Mouse (Mus musculus) MEL (cell line): ENCODE measurements at regions not wholly inside any gene's neighbourhood (a gene's known extent, or its start where the extent isn't known, plus 50 kb on each side); places are given as distances from the start of the nearest gene placed in this dataset.

Experiments
- DNase-seq: peaks from one replicate; pipeline ENCODE4 v3.0.0; 2011; ENCODE audit warnings: low read depth, low spot score
- H3K27ac ChIP-seq: 2 replicates; pipeline ENCODE4 v1.5.1; 2012; ENCODE audit warnings: low read depth, mild to moderate bottlenecking, control low read depth, low read length, moderate library complexity; ENCODE audit not compliant: control insufficient read depth
- H3K27me3 ChIP-seq, 2 experiments: fragments of 150-350 bp in 1 of 2; sonication (generic) in 1 of 2; 2 replicates each; pipeline ENCODE4 v1.6.1; 2012; ENCODE audit warnings: low read length in 2 of 2, mild to moderate bottlenecking in 2 of 2, improper control_type of control experiment in 1 of 2, moderate library complexity in 1 of 2; ENCODE audit not compliant: insufficient read depth in 2 of 2, control insufficient read depth in 1 of 2
- H3K36me3 ChIP-seq, 2 experiments: 2 replicates each; pipeline ENCODE4 v1.6.1; 2012 to 2014; ENCODE audit warnings: low read length in 2 of 2, improper control_type of control experiment in 1 of 2, inconsistent platforms in 1 of 2, mild to moderate bottlenecking in 1 of 2; ENCODE audit not compliant: insufficient read depth in 2 of 2, control insufficient read depth in 1 of 2
- H3K4me1 ChIP-seq, 2 experiments: fragments of 150-350 bp in 1 of 2; sonication (generic) in 1 of 2; 2 replicates each; pipeline ENCODE4 v1.6.1; 2012; ENCODE audit warnings: low read length in 2 of 2, improper control_type of control experiment in 1 of 2, mild to moderate bottlenecking in 1 of 2; ENCODE audit not compliant: insufficient read depth in 2 of 2, control insufficient read depth in 1 of 2
- H3K4me3 ChIP-seq, 2 experiments: fragments of 150-350 bp in 1 of 2; sonication (generic) in 1 of 2; 2 replicates each; pipeline ENCODE4 v1.5.1; 2012; ENCODE audit warnings: low read depth in 2 of 2, low read length in 2 of 2, mild to moderate bottlenecking in 2 of 2, moderate library complexity in 2 of 2, control low read depth in 1 of 2, improper control_type of control experiment in 1 of 2; ENCODE audit not compliant: control insufficient read depth in 1 of 2, insufficient read depth in 1 of 2
- H3K79me2 ChIP-seq: 2 replicates; pipeline ENCODE4 v1.6.1; 2012; ENCODE audit warnings: mild to moderate bottlenecking, low read length, moderate library complexity; ENCODE audit not compliant: control insufficient read depth, poor library complexity, insufficient read depth
- H3K9ac ChIP-seq: 2 replicates; pipeline ENCODE4 v1.6.1; 2012; ENCODE audit warnings: low read depth, mild to moderate bottlenecking, control low read depth, low read length, moderate library complexity; ENCODE audit not compliant: control insufficient read depth, poor library complexity, severe bottlenecking
- H3K9me3 ChIP-seq: fragments of 150-350 bp; sonication (generic); replicated peaks from 2 replicates; pipeline ENCODE4 v1.6.1; 2012; ENCODE audit warnings: mild to moderate bottlenecking, low read length, improper control_type of control experiment, moderate library complexity; ENCODE audit not compliant: insufficient read depth
- BHLHE40 ChIP-seq: IDR thresholded peaks from 2 replicates; pipeline ENCODE4 v1.6.1; 2012; ENCODE audit warnings: low read depth, mild to moderate bottlenecking, inconsistent platforms, low read length, improper control_type of control experiment, borderline replicate concordance
- CHD2 ChIP-seq: IDR thresholded peaks from 2 replicates; pipeline ENCODE4 v1.6.1; 2011; ENCODE audit warnings: low read length, improper control_type of control experiment
- CTCF ChIP-seq, 3 experiments: IDR thresholded peaks in 2 of 3; conservative IDR thresholded peaks in 1 of 3; 2 replicates each; pipeline ENCODE4 v1.5.1; 2011 to 2012; ENCODE audit warnings: low read length in 3 of 3, low read depth in 2 of 3, mild to moderate bottlenecking in 2 of 3, improper control_type of control experiment in 1 of 3, inconsistent platforms in 1 of 3, mixed read lengths in 1 of 3, moderate library complexity in 1 of 3; ENCODE audit not compliant: control insufficient read depth in 1 of 3, insufficient read depth in 1 of 3, poor library complexity in 1 of 3, severe bottlenecking in 1 of 3
- EP300 ChIP-seq, 2 experiments: IDR thresholded peaks; 2 replicates each; pipeline ENCODE4 v1.6.1; 2011; ENCODE audit warnings: improper control_type of control experiment in 2 of 2, low read length in 2 of 2, low read depth in 1 of 2, mild to moderate bottlenecking in 1 of 2
- GABPA ChIP-seq: IDR thresholded peaks from 2 replicates; pipeline ENCODE4 v1.6.1; 2012; ENCODE audit warnings: low read depth, mild to moderate bottlenecking, inconsistent platforms, low read length, improper control_type of control experiment, moderate library complexity
- GATA1 ChIP-seq: IDR thresholded peaks from 2 replicates; pipeline ENCODE4 v1.6.1; 2011; ENCODE audit warnings: low read depth, low read length, improper control_type of control experiment
- HCFC1 ChIP-seq: IDR thresholded peaks from 2 replicates; pipeline ENCODE4 v1.6.1; 2012; ENCODE audit warnings: low read depth, mild to moderate bottlenecking, inconsistent platforms, low read length, improper control_type of control experiment, moderate library complexity
- KAT2A ChIP-seq: conservative IDR thresholded peaks from 2 replicates; pipeline ENCODE4 v1.6.1; 2012; ENCODE audit warnings: low read depth, low read length, improper control_type of control experiment, inconsistent platforms
- MAX ChIP-seq: IDR thresholded peaks from 2 replicates; pipeline ENCODE4 v1.6.1; 2011; ENCODE audit warnings: low read length, improper control_type of control experiment
- MYB ChIP-seq: IDR thresholded peaks from 2 replicates; pipeline ENCODE4 v1.6.1; 2011; ENCODE audit warnings: mild to moderate bottlenecking, low read depth, low read length, improper control_type of control experiment
- NELFE ChIP-seq: IDR thresholded peaks from 2 replicates; pipeline ENCODE4 v1.6.1; 2011; ENCODE audit warnings: low read depth, low read length, improper control_type of control experiment
- NRF1 ChIP-seq: IDR thresholded peaks from 2 replicates; pipeline ENCODE4 v1.6.1; 2014; ENCODE audit warnings: low read depth, mild to moderate bottlenecking, inconsistent platforms, low read length, improper control_type of control experiment, moderate library complexity; ENCODE audit not compliant: poor library complexity, insufficient read depth, severe bottlenecking
- POLR2AphosphoS5 ChIP-seq: IDR thresholded peaks from 2 replicates; pipeline ENCODE4 v1.6.1; 2012; ENCODE audit warnings: low read depth, borderline replicate concordance, mild to moderate bottlenecking, inconsistent platforms, low read length, moderate library complexity, mixed read lengths
- RAD21 ChIP-seq: IDR thresholded peaks from 2 replicates; pipeline ENCODE4 v1.6.1; 2011; ENCODE audit warnings: mild to moderate bottlenecking, low read depth, low read length, improper control_type of control experiment
- RCOR1 ChIP-seq: IDR thresholded peaks from 2 replicates; pipeline ENCODE4 v1.6.1; 2012; ENCODE audit warnings: low read depth, mild to moderate bottlenecking, inconsistent platforms, low read length, improper control_type of control experiment
- SIN3A ChIP-seq: IDR thresholded peaks from 2 replicates; pipeline ENCODE4 v1.6.1; 2012; ENCODE audit warnings: low read length, improper control_type of control experiment, inconsistent platforms
- USF1 ChIP-seq: IDR thresholded peaks from 2 replicates; pipeline ENCODE4 v1.6.1; 2014; ENCODE audit warnings: low read depth, mild to moderate bottlenecking, inconsistent platforms, low read length, improper control_type of control experiment, moderate library complexity
- ZC3H11A ChIP-seq: IDR thresholded peaks from 2 replicates; pipeline ENCODE4 v1.6.1; 2012; ENCODE audit warnings: low read depth, mild to moderate bottlenecking, inconsistent platforms, low read length, improper control_type of control experiment
- ZKSCAN1 ChIP-seq: IDR thresholded peaks from 2 replicates; pipeline ENCODE4 v1.6.1; 2012; ENCODE audit warnings: low read depth, mild to moderate bottlenecking, inconsistent platforms, low read length, improper control_type of control experiment, moderate library complexity
- ZNF384 ChIP-seq: IDR thresholded peaks from 2 replicates; pipeline ENCODE4 v1.6.1; 2012; ENCODE audit warnings: low read depth, mild to moderate bottlenecking, inconsistent platforms, low read length, improper control_type of control experiment

- Histone ChIP-seq H3K79me2 (no peaks in the 10 kb centered on the region), H3K9ac (no peak overlapping the region)
Measured at GRCm38 (mm10) chr4:54100282-54100681, 274.4 kb downstream of the Tmem38b start.

GRCm38 (mm10) chr4:54106976-54107375, 281.1 kb downstream of the Tmem38b start:
- no peaks in the 10 kb centered on the region for H3K79me2 ChIP-seq
- DNase-seq, result no peak
- H3K4me1 ChIP-seq, result no peaks in the 10 kb centered on the region
- H3K9ac ChIP-seq, result no peak overlapping the region
- H3K27me3 ChIP-seq, result no peaks in the 10 kb centered on the region
- H3K27ac ChIP-seq, result no peak overlapping the region
- no peaks in the 10 kb centered on the region for H3K9me3 ChIP-seq
- TF ChIP-seq ZC3H11A, result no peak
- no peak for TF ChIP-seq NELFE
- no peak for TF ChIP-seq ZNF384
- TF ChIP-seq EP300 (IDR thresholded peaks at IDR 0.05; ENCODE audit: low read depth in 1 of 2, low read length in 2 of 2), result no peak
- no peak for TF ChIP-seq USF1
- TF ChIP-seq GATA1, result no peak
- TF ChIP-seq ZKSCAN1, result no peak
- TF ChIP-seq POLR2AphosphoS5, result no peak
- TF ChIP-seq SIN3A, result no peak
- no peak for TF ChIP-seq KAT2A
- no peaks in the 10 kb centered on the region for H3K36me3 ChIP-seq
- no peak overlapping the region for H3K4me3 ChIP-seq

More at GRCm38 (mm10) chr4:54100282-54100681, 274.4 kb downstream of the Tmem38b start:
- no peak for DNase-seq
- no peaks in the 10 kb centered on the region for H3K4me1 ChIP-seq
- H3K4me3 ChIP-seq, result no peak overlapping the region
- H3K27me3 ChIP-seq, result no peaks in the 10 kb centered on the region
- no peaks in the 10 kb centered on the region for H3K9me3 ChIP-seq
- H3K27ac ChIP-seq, result no peak overlapping the region
- TF ChIP-seq USF1 (no peak), POLR2AphosphoS5 (no peak), RCOR1 (no peak)
- TF ChIP-seq, all 39 proteins: peak for 0
- H3K36me3 ChIP-seq, result no peaks in the 10 kb centered on the region

- no peaks in the 10 kb centered on the region for H3K36me3 ChIP-seq
- DNase-seq, result no peak
- TF ChIP-seq KAT2A, result no peak
- no peak for TF ChIP-seq MAX
- no peak for TF ChIP-seq CHD2
- no peak for TF ChIP-seq POLR2AphosphoS5
- TF ChIP-seq NRF1, result no peak
- no peak for TF ChIP-seq BHLHE40
- no peak for TF ChIP-seq GABPA
- no peak for TF ChIP-seq GATA1
- TF ChIP-seq ZNF384, result no peak
- no peak for TF ChIP-seq MYB
- TF ChIP-seq SIN3A, result no peak
- TF ChIP-seq USF1, result no peak
- no peak for TF ChIP-seq RAD21
- TF ChIP-seq CTCF (IDR thresholded peaks at IDR 0.05 in 2 of 3, conservative IDR thresholded peaks at IDR 0.05 in 1 of 3; ENCODE audit: control insufficient read depth in 1 of 3, insufficient read depth in 1 of 3, low read depth in 2 of 3, low read length in 3 of 3, poor library complexity in 1 of 3, severe bottlenecking in 1 of 3), result no peak
- TF ChIP-seq ZC3H11A, result no peak
- no peak for TF ChIP-seq HCFC1
- no peak for TF ChIP-seq EP300 (IDR thresholded peaks at IDR 0.05; ENCODE audit: low read depth in 1 of 2, low read length in 2 of 2)
Measured at GRCm38 (mm10) chr4:54116310-54116709, 290.5 kb downstream of the Tmem38b start.

More at GRCm38 (mm10) chr4:54116310-54116709, 290.5 kb downstream of the Tmem38b start:
- H3K9ac ChIP-seq, result no peak overlapping the region
- H3K4me1 ChIP-seq, result no peaks in the 10 kb centered on the region
- H3K27ac ChIP-seq, result no peak overlapping the region
- H3K79me2 ChIP-seq, result no peaks in the 10 kb centered on the region
- H3K27me3 ChIP-seq, result no peaks in the 10 kb centered on the region
- no peaks in the 10 kb centered on the region for H3K9me3 ChIP-seq
- H3K4me3 ChIP-seq, result no peak overlapping the region
